Mouse (Mus musculus) ES-Bruce4 (cell line): ENCODE results near the gene Usp40.

ENCODE experiments used
- CTCF ChIP-seq: IDR thresholded peaks from one replicate; pipeline ENCODE4 v1.8.1; 2011; ENCODE audit warnings: low read depth, low read length
- POLR2A ChIP-seq: IDR thresholded peaks from one replicate; pipeline ENCODE4 v1.8.1; 2011; ENCODE audit warnings: low read length; ENCODE audit not compliant: insufficient read depth

DNA sequence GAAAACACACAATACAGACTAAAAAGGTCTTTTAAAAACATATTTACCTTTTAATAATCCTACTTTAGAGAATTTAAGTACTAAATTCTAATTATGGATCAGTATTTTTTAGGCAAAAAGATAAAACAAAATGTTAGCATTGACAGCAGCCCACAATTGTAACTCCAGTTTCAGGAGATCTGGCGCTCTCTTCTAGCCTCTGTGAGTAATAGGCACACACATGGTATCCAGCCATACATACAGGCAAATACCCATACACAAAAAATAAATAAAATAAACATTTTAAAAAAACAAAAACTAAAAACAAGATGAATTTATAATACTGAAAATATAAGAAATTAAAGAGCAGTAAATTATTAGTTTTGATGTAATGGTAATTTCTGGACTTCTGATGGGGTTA lies 49.4 kb downstream of the Usp40 start:
- TF ChIP-seq POLR2A, result no peak
- no peak for TF ChIP-seq CTCF
